Mouse (Mus musculus): ENCODE data around the gene Cpxm2. TPM values are rescaled to one million over a fixed set of nuclear protein-coding genes. Genes with fewer than 3 reads are reported as not detected.

Cpxm2 gene
- polyA plus RNA-seq, 1 experiment from 2014 or later: 7.7 TPM

DNA sequence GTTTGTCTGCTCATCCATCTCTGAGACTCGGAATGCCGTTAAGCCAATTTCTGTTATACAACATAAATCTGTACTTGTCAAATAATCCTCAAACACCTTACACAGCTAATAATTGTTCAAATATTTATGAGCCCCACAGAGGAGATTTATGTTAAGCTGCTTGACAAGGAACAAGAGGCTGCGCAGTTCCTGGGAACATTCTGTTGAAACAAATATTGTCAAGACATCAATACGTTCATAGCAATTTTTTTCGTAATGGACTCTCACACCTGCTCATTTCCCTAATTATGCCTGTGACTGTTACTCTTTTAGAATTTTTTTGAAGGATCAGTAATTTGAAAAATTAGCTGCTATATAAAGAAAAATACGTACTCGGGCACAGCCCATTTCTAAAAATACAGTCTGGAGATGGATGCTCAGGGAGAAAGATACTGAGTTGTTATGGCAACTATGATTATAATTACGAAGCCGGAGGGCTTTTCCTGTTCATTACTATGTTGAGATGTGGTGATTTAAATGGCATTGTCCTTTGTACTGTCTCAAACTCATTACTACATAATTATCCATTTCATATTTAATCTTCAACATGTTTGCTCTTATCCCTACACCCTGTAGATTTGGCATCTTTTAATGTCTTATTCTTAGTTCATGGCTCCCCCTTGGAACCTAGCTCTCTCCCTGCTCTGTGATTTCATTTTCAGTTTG is 3.9 kb upstream of the Cpxm2 start:
- Histone ChIP-seq H3K9ac (ENCODE audit: low read depth, low read length) (no peak overlapping the region), H3K4me2 (ENCODE audit: low read length) (no peak overlapping the region), H3K27ac (no peak overlapping the region), H3K9me3 (replicated peaks; ENCODE audit: low read length) (no peaks in the 10 kb centered on the region), H3K4me3 (replicated peaks; ENCODE audit: low read depth, low read length) (no peak overlapping the region), H3K36me3 (ENCODE audit: insufficient read depth, low read length) (no peaks in the 10 kb centered on the region), H3K27me3 (ENCODE audit: insufficient read depth, low read length) (peaks cover 6% of the 10 kb centered on the region; the same call in 1 of the 2 replicates), H3K4me1 (replicated peaks; ENCODE audit: insufficient read depth, low read length) (no peaks in the 10 kb centered on the region)
- no peak for TF ChIP-seq CTCF (IDR thresholded peaks at IDR 0.05; ENCODE audit: low read depth)
- DNase-seq (ENCODE audit: low spot score): no peak
- 83% methylated on average over 9 of the region's 9 CpGs for WGBS
- ATAC-seq (replicated peaks; ENCODE audit: low FRiP score, low read depth): no peak

DNA sequence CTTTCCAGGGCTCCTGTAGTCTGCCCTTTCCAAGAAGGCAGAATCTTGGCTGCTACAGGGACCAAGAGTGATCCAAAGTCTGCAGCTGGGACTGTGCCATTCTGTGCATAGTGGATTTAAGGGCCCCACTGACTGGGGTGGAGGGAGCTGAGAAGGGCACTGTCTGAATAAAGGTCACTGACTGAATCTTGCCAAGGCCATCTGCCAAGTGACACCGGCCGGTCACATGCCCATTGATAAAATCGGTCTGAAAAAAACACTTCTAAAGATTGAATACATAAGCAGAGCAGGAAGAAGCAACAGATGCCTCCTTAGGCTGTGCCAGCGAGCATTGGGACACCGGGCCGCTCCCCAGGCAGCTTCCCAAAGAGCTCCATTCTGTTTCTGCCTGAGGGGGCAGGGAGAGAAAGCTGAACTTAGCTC is 803 bp downstream of the Cpxm2 start:
- TF ChIP-seq CTCF (IDR thresholded peaks at IDR 0.05; ENCODE audit: low read depth): no peak
- 42% methylated on average over 6 of the region's 6 CpGs for WGBS
- Histone ChIP-seq H3K9ac (ENCODE audit: low read depth, low read length) (no peak overlapping the region), H3K36me3 (ENCODE audit: insufficient read depth, low read length) (no peaks in the 10 kb centered on the region), H3K27ac (no peak overlapping the region), H3K4me1 (replicated peaks; ENCODE audit: insufficient read depth, low read length) (no peaks in the 10 kb centered on the region), H3K4me3 (replicated peaks; ENCODE audit: low read depth, low read length) (0 out of 2 replicates have a peak overlapping the region, but pooled peaks have one; percentile 6), H3K27me3 (ENCODE audit: insufficient read depth, low read length) (peaks cover 6% of the 10 kb centered on the region; the same call in 1 of the 2 replicates), H3K4me2 (ENCODE audit: low read length) (peak overlapping the region; percentile 58; the same call in 1 of the 2 replicates), H3K9me3 (replicated peaks; ENCODE audit: low read length) (no peaks in the 10 kb centered on the region)
- DNase-seq (ENCODE audit: low spot score): no peak
- ATAC-seq (replicated peaks; ENCODE audit: low FRiP score, low read depth): no peak

DNA sequence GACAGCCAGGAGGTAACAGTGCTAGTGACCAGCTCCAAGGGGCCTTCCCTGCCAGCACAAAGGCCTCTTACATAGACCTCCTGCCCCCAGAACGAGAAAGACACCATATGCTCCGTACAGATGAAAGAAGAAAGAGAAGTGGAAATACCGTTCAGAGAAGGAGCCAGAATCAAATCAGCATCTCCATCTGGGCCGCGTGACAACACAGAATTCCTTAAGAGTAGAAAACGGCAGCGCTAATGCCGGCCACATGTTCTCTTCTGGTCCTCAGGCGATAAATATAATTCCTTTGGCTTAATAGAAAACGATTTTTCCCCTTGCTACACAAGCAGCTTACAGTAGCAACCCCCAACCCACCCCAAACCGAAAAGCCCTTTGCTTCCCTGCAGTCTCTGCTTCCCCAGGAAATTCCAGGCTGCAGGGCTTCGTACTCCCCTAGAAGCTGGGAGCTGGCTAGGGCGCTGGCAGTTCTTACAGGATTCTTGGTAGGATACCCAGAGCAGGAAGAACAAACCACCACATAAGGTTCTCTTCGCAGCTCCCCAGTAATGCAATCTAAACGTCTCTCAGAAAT is 9.2 kb downstream of the Cpxm2 start:
- Histone ChIP-seq H3K27ac (no peak overlapping the region), H3K9ac (ENCODE audit: low read depth, low read length) (no peak overlapping the region), H3K4me3 (replicated peaks; ENCODE audit: low read depth, low read length) (no peak overlapping the region), H3K4me2 (ENCODE audit: low read length) (no peak overlapping the region), H3K4me1 (replicated peaks; ENCODE audit: insufficient read depth, low read length) (no peaks in the 10 kb centered on the region), H3K36me3 (ENCODE audit: insufficient read depth, low read length) (no peaks in the 10 kb centered on the region), H3K27me3 (ENCODE audit: insufficient read depth, low read length) (no peaks in the 10 kb centered on the region), H3K9me3 (replicated peaks; ENCODE audit: low read length) (no peaks in the 10 kb centered on the region)
- no peak for TF ChIP-seq CTCF (IDR thresholded peaks at IDR 0.05; ENCODE audit: low read depth)
- DNase-seq (ENCODE audit: low spot score): no peak
- ATAC-seq (replicated peaks; ENCODE audit: low FRiP score, low read depth): no peak
- 75% methylated on average over 15 of the region's 15 CpGs for WGBS

DNA sequence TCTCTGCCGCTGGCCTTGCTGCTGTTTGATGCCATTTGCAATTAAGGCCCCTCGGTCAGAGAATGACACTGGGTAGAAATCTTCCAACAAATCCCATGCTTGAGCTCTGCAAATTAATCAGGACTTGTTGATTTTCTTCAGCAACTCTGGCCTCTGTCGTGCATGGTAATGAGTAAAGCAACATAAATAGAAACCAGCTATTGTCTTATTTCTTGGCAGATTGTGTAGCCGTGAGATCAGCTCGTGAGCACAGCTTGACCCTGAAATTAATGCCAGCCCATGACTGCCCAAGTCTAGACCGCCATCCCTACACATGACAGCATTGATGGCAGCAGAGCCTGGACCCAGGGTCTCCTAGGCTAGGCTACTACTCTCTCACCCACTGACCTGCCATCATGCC is 25.9 kb downstream of the Cpxm2 start:
- no peaks in the 10 kb centered on the region for H3K9me3 ChIP-seq (replicated peaks; ENCODE audit: low read length)
- ATAC-seq (replicated peaks; ENCODE audit: low FRiP score, low read depth) (no peak), DNase-seq (ENCODE audit: low spot score) (no peak)
- H3K36me3 ChIP-seq (ENCODE audit: insufficient read depth, low read length): no peaks in the 10 kb centered on the region
- H3K9ac ChIP-seq (ENCODE audit: low read depth, low read length): no peak overlapping the region
- no peak overlapping the region for H3K4me2 ChIP-seq (ENCODE audit: low read length)
- no peaks in the 10 kb centered on the region for H3K4me1 ChIP-seq (replicated peaks; ENCODE audit: insufficient read depth, low read length)
- H3K4me3 ChIP-seq (replicated peaks; ENCODE audit: low read depth, low read length): no peak overlapping the region
- H3K27me3 ChIP-seq (ENCODE audit: insufficient read depth, low read length): no peaks in the 10 kb centered on the region
- H3K27ac ChIP-seq: no peak overlapping the region
- WGBS: 82% methylated on average over 6 of the region's 6 CpGs
- no peak for TF ChIP-seq CTCF (IDR thresholded peaks at IDR 0.05; ENCODE audit: low read depth)

DNA sequence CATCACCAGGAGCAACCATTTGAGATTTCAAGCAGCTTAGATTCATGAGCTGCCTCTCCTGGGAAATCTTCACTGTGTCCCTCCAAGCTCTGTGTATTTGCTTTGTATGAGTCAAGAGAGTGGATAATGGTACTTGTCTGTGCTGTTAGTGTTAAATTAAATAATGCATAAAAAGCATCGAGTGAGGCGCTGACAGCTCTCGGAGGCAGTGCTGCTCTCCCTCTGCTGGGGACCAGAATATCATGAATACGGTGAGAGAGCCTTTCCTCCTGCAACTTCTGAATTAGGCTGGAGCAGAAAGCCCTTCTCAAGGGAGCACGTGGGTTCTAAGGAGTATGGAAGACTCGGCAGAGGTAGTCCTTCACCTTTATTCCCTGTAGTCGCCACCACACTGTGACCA is 29.6 kb downstream of the Cpxm2 start:
- no peaks in the 10 kb centered on the region for H3K9me3 ChIP-seq (replicated peaks; ENCODE audit: low read length)
- no peaks in the 10 kb centered on the region for H3K36me3 ChIP-seq (ENCODE audit: insufficient read depth, low read length)
- H3K27ac ChIP-seq: no peak overlapping the region
- H3K4me2 ChIP-seq (ENCODE audit: low read length): no peak overlapping the region
- ATAC-seq (replicated peaks; ENCODE audit: low FRiP score, low read depth): no peak
- H3K4me1 ChIP-seq (replicated peaks; ENCODE audit: insufficient read depth, low read length): no peaks in the 10 kb centered on the region
- DNase-seq (ENCODE audit: low spot score): no peak
- no peaks in the 10 kb centered on the region for H3K27me3 ChIP-seq (ENCODE audit: insufficient read depth, low read length)
- TF ChIP-seq CTCF (IDR thresholded peaks at IDR 0.05; ENCODE audit: low read depth): no peak
- H3K4me3 ChIP-seq (replicated peaks; ENCODE audit: low read depth, low read length): no peak overlapping the region
- no peak overlapping the region for H3K9ac ChIP-seq (ENCODE audit: low read depth, low read length)
- 80% methylated on average over 7 of the region's 7 CpGs for WGBS

DNA sequence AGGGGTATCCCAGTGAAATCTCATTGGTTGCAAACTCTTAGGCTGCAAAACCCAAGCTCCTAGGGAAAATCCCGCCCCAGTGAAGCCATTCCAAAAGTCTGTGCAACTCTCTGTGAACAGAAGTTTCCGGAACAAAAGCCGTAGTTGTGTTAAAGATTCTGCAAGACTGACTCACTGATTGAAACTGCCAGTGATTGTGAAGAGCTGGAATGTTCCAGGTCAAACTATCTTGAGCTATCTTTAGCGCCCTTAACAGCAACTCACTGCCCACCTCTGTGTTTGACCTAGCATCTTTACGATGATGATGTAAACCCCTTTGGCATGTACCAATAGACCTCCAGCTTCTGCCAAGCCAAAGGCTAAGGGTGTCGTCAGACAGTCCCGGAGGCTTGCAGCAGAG is 31.3 kb downstream of the Cpxm2 start:
- no peaks in the 10 kb centered on the region for H3K9me3 ChIP-seq (replicated peaks; ENCODE audit: low read length)
- H3K4me3 ChIP-seq (replicated peaks; ENCODE audit: low read depth, low read length): no peak overlapping the region
- no peaks in the 10 kb centered on the region for H3K27me3 ChIP-seq (ENCODE audit: insufficient read depth, low read length)
- no peak overlapping the region for H3K4me2 ChIP-seq (ENCODE audit: low read length)
- no peak for TF ChIP-seq CTCF (IDR thresholded peaks at IDR 0.05; ENCODE audit: low read depth)
- no peak for DNase-seq (ENCODE audit: low spot score)
- WGBS: 69% methylated on average over 7 of the region's 7 CpGs
- H3K4me1 ChIP-seq (replicated peaks; ENCODE audit: insufficient read depth, low read length): no peaks in the 10 kb centered on the region
- H3K27ac ChIP-seq: no peak overlapping the region
- H3K36me3 ChIP-seq (ENCODE audit: insufficient read depth, low read length): no peaks in the 10 kb centered on the region
- no peak for ATAC-seq (replicated peaks; ENCODE audit: low FRiP score, low read depth)
- no peak overlapping the region for H3K9ac ChIP-seq (ENCODE audit: low read depth, low read length)
